Mouse (Mus musculus): ENCODE data around the gene Klk1.
"Not testable (repeated sequence)": the region's sequence is repeated elsewhere in the genome, so short reads cannot be mapped to it uniquely, and the experiment has no call there.

DNA sequence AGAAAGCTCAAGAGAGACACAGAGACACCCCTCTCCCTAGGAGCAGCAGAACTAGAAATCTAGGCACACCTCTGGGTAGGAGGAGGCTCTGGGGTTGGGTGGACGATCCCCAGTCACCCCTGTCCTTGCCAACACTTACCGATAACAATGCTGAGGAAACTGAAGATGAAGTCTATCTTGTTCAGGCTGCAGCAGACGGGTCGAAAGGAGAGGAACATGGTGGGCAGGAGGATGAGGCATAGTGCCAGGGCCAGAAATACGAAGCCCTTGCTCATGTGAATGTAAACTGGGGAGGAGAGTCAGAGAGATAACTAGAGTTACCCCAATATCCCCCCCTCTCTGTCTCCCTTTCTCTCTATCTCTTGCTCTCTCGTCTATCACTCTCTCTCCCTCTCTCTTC lies 2.8 kb upstream of the Klk1 start:
- TF ChIP-seq CTCF (IDR thresholded peaks at IDR 0.05; ENCODE audit: control insufficient read depth, insufficient read depth, insufficient replicate concordance, low read depth, low read length); POLR2A (IDR thresholded peaks at IDR 0.05; ENCODE audit: control insufficient read depth, low read depth, low read length): not testable (repeated sequence)
